Mouse (Mus musculus): ENCODE measurements around the gene Pde10a.

DNA sequence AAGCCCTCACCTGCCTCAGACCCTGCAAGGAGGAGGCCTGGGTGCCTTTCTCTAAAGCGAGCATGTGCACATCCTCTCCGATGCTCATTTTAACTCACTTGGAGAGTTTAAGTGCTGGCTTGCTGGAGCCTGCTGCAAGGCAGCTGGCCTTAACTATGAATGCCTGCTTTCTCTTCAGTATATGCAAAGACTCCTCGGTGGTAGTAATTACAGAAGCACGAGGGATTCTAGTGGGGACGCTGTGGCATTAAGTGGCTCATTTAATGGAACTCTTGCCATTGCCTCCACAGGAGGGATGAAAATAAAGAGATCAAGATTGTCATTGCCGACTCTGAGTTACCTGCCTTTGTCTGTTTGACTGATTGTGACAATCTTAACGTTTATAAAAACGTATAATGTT is 101.2 kb downstream of the Pde10a start:
- TF ChIP-seq CTCF (conservative IDR thresholded peaks at IDR 0.05; ENCODE audit: low read length): no peak
- TF ChIP-seq NANOG (IDR thresholded peaks at IDR 0.05; ENCODE audit: borderline replicate concordance, low read length): no peak
